Mouse (Mus musculus) liver, embryonic 14.5 days (tissue): ENCODE data around the gene Lsmem1.

Experiments
- CTCF ChIP-seq: IDR thresholded peaks from 2 replicates; pipeline ENCODE4 v1.5.1; 2016; ENCODE audit warnings: antibody characterized with exemption, low read depth, control low read depth
- EP300 ChIP-seq: IDR thresholded peaks from 2 replicates; pipeline ENCODE4 v1.6.1; 2016; ENCODE audit warnings: antibody characterized with exemption, low read depth

DNA sequence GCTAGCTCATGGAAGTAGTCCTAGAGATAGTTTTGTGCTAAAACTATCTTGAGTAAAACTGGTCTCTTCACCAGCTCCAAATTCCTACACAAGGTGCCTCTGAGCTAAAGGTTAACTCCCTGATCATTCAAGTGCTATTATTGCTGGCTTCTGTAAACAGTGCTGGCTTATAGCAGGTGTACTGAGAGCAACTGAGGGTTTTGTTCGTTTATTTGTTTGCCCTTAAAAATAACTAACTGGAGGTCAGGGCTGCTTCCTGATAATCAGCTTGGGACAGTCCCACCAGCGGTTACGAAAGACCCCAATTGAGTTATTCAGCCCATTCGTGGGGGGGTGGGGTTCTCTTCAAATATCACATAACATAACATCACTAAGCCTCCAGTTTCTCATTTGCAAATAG lies 48.1 kb upstream of the Lsmem1 start:
- TF ChIP-seq CTCF (no peak), EP300 (no peak)
